Mouse (Mus musculus) layer of hippocampus, adult 11-12 months (tissue): ENCODE measurements at regions not wholly inside any gene's neighbourhood (a gene's known extent, or its start where the extent isn't known, plus 50 kb on each side); places are given as distances from the start of the nearest gene placed in this dataset.
"Not testable (repeated sequence)": the region's sequence is repeated elsewhere in the genome, so short reads cannot be mapped to it uniquely, and the experiment has no call there.

ENCODE experiments used
- DNase-seq: peaks from one replicate; pipeline ENCODE4 v3.0.0; 2022; ENCODE audit warnings: low spot score

GRCm38 (mm10) chr3:20892916-20893430 is 526.0 kb upstream of the Agtr1b start:
- no peak for DNase-seq

DNA sequence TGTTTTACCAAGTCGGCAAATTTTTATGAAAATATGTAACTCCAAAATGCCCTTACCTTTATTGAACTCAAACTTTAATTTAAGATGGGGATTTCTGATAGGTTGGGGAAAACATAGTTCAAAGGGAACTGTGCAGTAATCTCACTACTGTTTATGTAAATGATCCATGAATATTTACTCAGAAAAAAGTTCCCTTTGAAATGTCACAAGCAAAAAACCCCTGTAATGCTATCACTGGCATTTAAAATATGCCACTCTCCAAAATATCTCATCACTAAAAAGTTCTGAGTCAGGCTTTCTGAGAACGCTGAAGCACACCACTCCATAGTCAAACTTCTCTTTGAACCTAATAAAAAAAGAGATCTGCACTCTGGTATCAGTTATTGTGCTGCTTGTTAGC is 497.3 kb upstream of the Agtr1b start:
- no peak for DNase-seq

DNA sequence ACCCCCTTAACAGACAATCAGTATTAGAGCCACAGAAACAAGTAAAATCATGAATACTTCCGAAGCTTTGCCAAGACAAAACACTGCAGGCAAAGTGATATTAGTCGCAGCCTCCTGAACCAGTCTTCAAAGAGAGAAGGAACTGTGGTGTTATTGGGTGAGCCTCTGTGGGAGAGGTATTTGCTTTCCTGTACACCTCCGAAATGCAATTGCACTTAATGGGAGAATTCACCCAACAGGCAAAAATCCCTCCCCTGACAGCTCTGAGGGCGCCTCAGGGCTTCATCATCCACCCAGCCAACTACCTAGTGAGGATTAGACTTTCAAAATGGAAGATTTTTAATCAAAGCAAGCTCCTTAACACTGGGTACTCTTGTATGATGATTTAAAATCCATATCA is 464.1 kb upstream of the Agtr1b start:
- DNase-seq, result no peak

DNA sequence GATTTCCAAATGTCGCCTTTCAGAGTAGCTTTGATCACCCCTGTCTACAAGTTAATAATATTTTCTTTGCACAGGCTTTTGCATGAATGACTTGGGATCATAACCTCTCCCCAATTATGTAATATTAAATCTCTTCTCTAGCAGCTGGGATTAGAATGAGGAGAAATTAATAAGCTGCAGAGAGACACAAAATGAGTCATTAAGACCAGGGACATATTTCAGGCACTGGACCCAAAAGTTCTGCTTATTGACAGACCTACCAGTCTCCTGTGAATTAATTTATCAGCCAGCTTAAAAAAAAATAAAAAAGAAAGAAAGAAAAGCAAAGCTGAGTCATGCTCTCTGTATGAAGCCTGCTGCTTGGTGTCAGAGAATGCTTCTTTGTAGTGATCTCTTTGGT is 462.4 kb upstream of the Agtr1b start:
- no peak for DNase-seq

- DNase-seq, result no peak
Measured at GRCm38 (mm10) chr3:20828811-20829210, 461.8 kb upstream of the Agtr1b start.

DNA sequence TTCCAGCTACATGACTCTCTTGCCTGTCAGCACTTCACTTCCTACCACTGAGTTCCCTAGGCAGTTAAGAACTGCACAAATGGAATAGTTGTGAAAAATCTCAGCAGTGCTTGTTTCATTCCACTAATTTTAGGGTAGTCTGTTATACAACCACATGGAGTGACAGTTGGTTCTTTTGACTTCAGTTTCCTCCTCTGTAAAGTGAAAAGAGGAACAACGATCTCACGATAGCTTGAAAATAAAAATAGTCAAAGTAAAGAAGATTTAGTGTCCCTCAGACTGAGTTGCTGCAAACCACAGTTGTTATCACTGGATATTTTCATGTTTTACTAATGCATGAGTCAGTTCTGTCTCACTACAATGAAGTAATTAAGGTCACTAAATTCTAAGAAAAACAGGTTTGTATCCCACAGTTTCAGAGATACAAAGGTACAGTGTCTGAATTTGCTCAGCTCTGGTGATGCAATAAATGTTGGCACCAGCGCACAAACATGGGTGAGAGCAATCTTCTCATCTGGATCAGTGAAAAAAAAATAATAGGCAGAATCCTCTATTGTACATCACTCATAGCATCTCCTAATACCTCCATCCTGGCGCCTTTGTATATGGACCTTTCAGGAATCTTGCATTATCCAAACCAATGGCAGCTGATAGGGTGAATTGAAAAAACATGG is 458.8 kb upstream of the Agtr1b start:
- DNase-seq, result no peak

GRCm38 (mm10) chr3:20822226-20822625 is 455.2 kb upstream of the Agtr1b start:
- peak; percentile 34 for DNase-seq

- no peak for DNase-seq
Measured at GRCm38 (mm10) chr3:20821712-20822111, 454.7 kb upstream of the Agtr1b start.

DNA sequence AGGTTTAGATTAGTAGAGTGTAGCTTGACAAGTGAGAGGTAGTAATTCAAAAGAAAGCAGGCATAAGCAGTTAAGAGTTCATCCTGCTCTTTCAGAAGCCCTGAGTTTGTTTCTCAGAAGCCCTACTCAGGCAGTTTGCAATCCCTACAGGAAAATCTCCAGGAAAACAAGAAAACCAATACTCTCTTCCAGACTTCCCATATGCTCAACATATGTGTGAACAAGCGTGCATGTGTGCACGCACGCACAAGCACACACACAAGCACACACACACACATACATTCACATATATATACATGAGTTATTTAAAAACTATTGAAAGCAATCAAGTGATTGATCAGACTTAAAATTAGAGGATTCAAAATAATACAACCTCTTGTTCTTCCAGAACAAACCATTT is 453.1 kb upstream of the Agtr1b start:
- DNase-seq, result no peak

- no peak for DNase-seq
Measured at GRCm38 (mm10) chr3:20819586-20819985, 452.6 kb upstream of the Agtr1b start.

GRCm38 (mm10) chr3:20816613-20817012 is 449.6 kb upstream of the Agtr1b start:
- no peak for DNase-seq

GRCm38 (mm10) chr3:20794256-20794655 is 427.3 kb upstream of the Agtr1b start:
- no peak for DNase-seq

- no peak for DNase-seq
Measured at GRCm38 (mm10) chr3:20792503-20792902, 425.5 kb upstream of the Agtr1b start.

- no peak for DNase-seq
Measured at GRCm38 (mm10) chr3:20777883-20778282, 410.9 kb upstream of the Agtr1b start.

- DNase-seq, result no peak
Measured at GRCm38 (mm10) chr3:20776964-20777304, 410.0 kb upstream of the Agtr1b start.

- DNase-seq, result peak; percentile 35
Measured at GRCm38 (mm10) chr3:20776128-20776963, 409.4 kb upstream of the Agtr1b start.

GRCm38 (mm10) chr3:20734302-20734701 is 367.3 kb upstream of the Agtr1b start:
- DNase-seq, result peak; percentile 15

DNA sequence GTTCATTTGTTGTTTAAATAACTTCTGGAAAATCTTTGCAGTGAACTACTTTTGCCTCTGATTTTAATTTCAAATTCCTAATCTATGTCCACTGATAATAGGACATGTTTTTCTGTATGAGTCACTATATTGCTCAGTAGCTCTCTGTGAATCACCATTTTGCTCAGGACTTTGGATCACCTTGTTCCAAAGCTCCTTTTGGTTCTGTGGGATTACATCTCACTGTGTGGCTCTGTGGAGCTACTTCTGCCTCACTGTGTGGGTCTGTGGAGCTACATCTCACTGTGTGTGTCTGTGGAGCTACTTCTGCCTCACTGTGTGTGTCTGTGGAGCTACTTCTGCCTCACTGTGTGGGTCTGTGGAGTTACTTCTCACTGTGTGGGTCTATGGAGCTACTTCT is 365.0 kb upstream of the Agtr1b start:
- no peak for DNase-seq

- no peak for DNase-seq
Measured at GRCm38 (mm10) chr3:20730481-20730880, 363.5 kb upstream of the Agtr1b start.

DNA sequence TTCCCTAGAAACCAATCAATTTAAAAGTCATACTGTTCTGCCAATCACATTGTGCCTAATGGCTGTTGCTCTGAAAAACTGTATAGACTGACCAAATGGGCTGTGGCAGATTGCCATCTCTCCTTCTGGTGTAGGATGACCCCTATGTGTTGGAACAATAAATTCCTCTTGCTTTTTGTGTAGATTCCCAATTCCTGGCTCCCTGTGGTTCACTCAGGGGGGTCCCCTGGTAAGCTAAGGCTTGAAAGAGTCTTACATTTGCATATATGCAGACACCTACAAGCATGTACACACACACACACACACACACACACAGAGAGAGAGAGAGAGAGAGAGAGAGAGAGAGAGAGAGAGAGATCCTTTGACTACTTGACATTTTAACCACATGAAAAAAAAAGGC is 362.8 kb upstream of the Agtr1b start:
- not testable (repeated sequence) for DNase-seq

DNA sequence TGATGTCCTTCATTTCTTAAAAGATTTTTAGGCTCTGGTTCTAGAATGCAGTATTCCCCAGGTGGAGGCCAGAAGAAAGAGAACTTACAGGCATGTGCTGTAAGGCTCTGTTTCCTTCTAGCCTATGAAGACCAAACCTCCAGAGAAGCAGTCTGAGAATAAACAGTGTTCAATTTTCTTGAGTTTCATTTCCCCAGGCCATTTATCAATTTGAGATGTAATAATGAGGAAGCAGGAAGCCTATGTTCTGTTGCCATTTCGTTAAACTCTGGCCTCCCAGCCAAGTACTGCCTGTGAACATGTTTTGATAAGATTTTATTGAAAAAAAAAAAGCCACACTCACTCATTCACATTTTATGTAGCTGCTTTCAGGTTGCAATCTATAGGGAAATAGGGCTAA is 347.7 kb upstream of the Agtr1b start:
- no peak for DNase-seq

DNA sequence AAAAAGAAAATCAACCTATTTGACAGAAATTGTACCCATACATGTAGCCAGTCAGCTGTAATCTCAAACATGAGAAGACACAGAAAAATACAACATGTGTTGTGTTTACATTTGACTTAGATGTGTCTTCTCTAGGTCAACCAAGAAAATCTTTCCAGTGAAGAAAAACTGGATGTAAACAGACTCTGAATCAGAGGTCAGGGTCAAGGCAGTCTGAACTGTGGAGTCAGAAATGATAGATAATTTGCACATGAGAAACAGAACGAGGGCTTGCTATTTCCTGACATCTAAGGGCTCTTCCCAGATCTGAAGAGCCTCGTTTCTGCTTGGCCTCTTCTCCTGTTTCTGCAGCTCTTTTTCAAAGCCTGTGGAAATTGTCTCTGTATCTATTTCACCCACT is 342.7 kb upstream of the Agtr1b start:
- DNase-seq, result no peak

GRCm38 (mm10) chr3:20695322-20695859 is 328.4 kb upstream of the Agtr1b start:
- DNase-seq, result peak; percentile 21
